Mouse (Mus musculus) thymus, adult 2 months (tissue): Measurements from ENCODE around the gene Ltb4r1. TPM values are rescaled to one million over a fixed set of nuclear protein-coding genes. Genes with fewer than 3 reads are reported as not detected.

Source experiments
- DNase-seq: peaks from one replicate; pipeline ENCODE4 v3.0.0; 2021
- H3K27ac ChIP-seq: fragments of 200-500 bp; 2 replicates; pipeline ENCODE4 v1.5.1; 2012; ENCODE audit warnings: low read length, control low read depth; ENCODE audit not compliant: control insufficient read depth, insufficient read depth
- H3K27me3 ChIP-seq: fragments of 200-500 bp; 2 replicates; pipeline ENCODE4 v1.6.1; 2012; ENCODE audit warnings: mild to moderate bottlenecking, low read length, moderate library complexity, mixed read lengths; ENCODE audit not compliant: control insufficient read depth, insufficient read depth
- H3K36me3 ChIP-seq: fragments of 200-500 bp; 2 replicates; pipeline ENCODE4 v1.6.1; 2012; ENCODE audit warnings: mild to moderate bottlenecking, low read length, moderate library complexity; ENCODE audit not compliant: control insufficient read depth, insufficient read depth
- H3K4me1 ChIP-seq: fragments of 200-500 bp; replicated peaks from 2 replicates; pipeline ENCODE4 v1.6.1; 2012; ENCODE audit warnings: low read length; ENCODE audit not compliant: control insufficient read depth, insufficient read depth
- H3K4me3 ChIP-seq: fragments of 200-500 bp; 2 replicates; pipeline ENCODE4 v1.5.1; 2012; ENCODE audit warnings: mild to moderate bottlenecking, low read length, control low read depth, moderate library complexity; ENCODE audit not compliant: control insufficient read depth, insufficient read depth
- CTCF ChIP-seq: fragments of 200-500 bp; IDR thresholded peaks from 2 replicates; pipeline ENCODE4 v1.5.1; 2012; ENCODE audit warnings: mild to moderate bottlenecking, control low read depth, low read length, moderate library complexity, borderline replicate concordance; ENCODE audit not compliant: control insufficient read depth, poor library complexity, insufficient read depth; ENCODE audit errors: extremely low read depth
- POLR2A ChIP-seq: fragments of 200-500 bp; IDR thresholded peaks from 2 replicates; pipeline ENCODE4 v1.6.1; 2012; ENCODE audit warnings: mild to moderate bottlenecking, low read length, control low read depth, moderate library complexity; ENCODE audit not compliant: control insufficient read depth, poor library complexity, insufficient read depth; ENCODE audit errors: extremely low read depth
- WGBS: fragments of 180-500 bp; shearing (Covaris S2); methylation state at CpG from one replicate; pipeline ENCODE4 v1.1.7; 2018; 5-methylcytosine and 5-hydroxymethylcytosine counted together
- polyA plus RNA-seq: library from polyadenylated mRNA; depleted of rRNA; stranded (reverse); fragments of >200 nt; gene quantifications from 2 replicates; pipeline ENCODE4 v1.2.3, GENCODE M21; 2012; rRNA removed

Gene Ltb4r1
- polyA plus RNA-seq, 1 experiment: 2.6 TPM

- WGBS: 75% methylated on average over 15 of the region's 15 CpGs
- TF ChIP-seq CTCF (no peak), POLR2A (no peak)
- H3K4me1 ChIP-seq: no peaks in the 10 kb centered on the region
- no peak overlapping the region for H3K27ac ChIP-seq
- H3K36me3 ChIP-seq: no peaks in the 10 kb centered on the region
- no peak overlapping the region for H3K4me3 ChIP-seq
- H3K27me3 ChIP-seq: no peaks in the 10 kb centered on the region
- no peak for DNase-seq
Observed at GRCm38 (mm10) chr14:55795380-55796163, 29.8 kb downstream of the Ltb4r1 start.

GRCm38 (mm10) chr14:55814885-55815284, 49.1 kb downstream of the Ltb4r1 start:
- peak; percentile 29 for DNase-seq
- Histone ChIP-seq H3K27me3 (no peaks in the 10 kb centered on the region; the same call in 1 of the 2 replicates), H3K4me3 (no peak overlapping the region), H3K27ac (no peak overlapping the region), H3K36me3 (no peaks in the 10 kb centered on the region), H3K4me1 (no peaks in the 10 kb centered on the region)
- no peak for TF ChIP-seq CTCF
- TF ChIP-seq POLR2A: no peak
- WGBS: 24% methylated on average over 16 of the region's 16 CpGs

GRCm38 (mm10) chr14:55815310-55815751, 49.6 kb downstream of the Ltb4r1 start:
- no peaks in the 10 kb centered on the region for H3K4me1 ChIP-seq
- no peak overlapping the region for H3K27ac ChIP-seq
- no peak overlapping the region for H3K4me3 ChIP-seq
- TF ChIP-seq POLR2A (no peak), CTCF (no peak)
- DNase-seq: no peak
- H3K36me3 ChIP-seq: no peaks in the 10 kb centered on the region
- H3K27me3 ChIP-seq: no peaks in the 10 kb centered on the region; the same call in 1 of the 2 replicates
- 33% methylated on average over 17 of the region's 17 CpGs for WGBS

Other genes with a start within 250 kb of the Ltb4r1 start
- gene Nrl, start 241.0 kb upstream of the Ltb4r1 start, polyA plus RNA-seq: 0.50 and 0.70 TPM in 2 replicates
- 13.2 and 13.3 TPM in 2 replicates for gene Pck2, start 225.7 kb upstream of the Ltb4r1 start, polyA plus RNA-seq
- gene Dcaf11, start 206.0 kb upstream of the Ltb4r1 start, polyA plus RNA-seq: 76.8 and 77.7 TPM in 2 replicates
- gene A730061H03Rik, start 205.6 kb upstream of the Ltb4r1 start, polyA plus RNA-seq: 8.2 and 8.3 TPM in 2 replicates
- gene Fitm1, start 190.3 kb upstream of the Ltb4r1 start, polyA plus RNA-seq: 1.7 and 20.2 TPM in 2 replicates
- gene Psme1, start 187.8 kb upstream of the Ltb4r1 start, polyA plus RNA-seq: 129 and 136 TPM in 2 replicates
- 7.4 and 13.4 TPM in 2 replicates for gene Emc9, start 180.7 kb upstream of the Ltb4r1 start, polyA plus RNA-seq
- 98.7 and 104 TPM in 2 replicates for gene Psme2, start 174.8 kb upstream of the Ltb4r1 start, polyA plus RNA-seq
- gene Rnf31, start 174.3 kb upstream of the Ltb4r1 start, polyA plus RNA-seq: 84.0 and 89.3 TPM in 2 replicates
- gene Irf9, start 162.4 kb upstream of the Ltb4r1 start, polyA plus RNA-seq: 135 and 162 TPM in 2 replicates
- 2.9 and 3.7 TPM in 2 replicates for gene Rec8, start 147.9 kb upstream of the Ltb4r1 start, polyA plus RNA-seq
- gene Ipo4, start 130.0 kb upstream of the Ltb4r1 start, polyA plus RNA-seq: 68.1 and 71.6 TPM in 2 replicates
- 10.2 and 10.9 TPM in 2 replicates for gene Gm49378, start 128.1 kb upstream of the Ltb4r1 start, polyA plus RNA-seq
- gene Tm9sf1, start 122.2 kb upstream of the Ltb4r1 start, polyA plus RNA-seq: 98.1 and 102 TPM in 2 replicates
- 2.2 and 2.6 TPM in 2 replicates for gene Tssk4, start 115.8 kb upstream of the Ltb4r1 start, polyA plus RNA-seq
- gene Mdp1, start 105.5 kb upstream of the Ltb4r1 start, polyA plus RNA-seq: 34.7 and 45.8 TPM in 2 replicates
- 27.8 and 40.9 TPM in 2 replicates for gene Gmpr2, start 94.0 kb upstream of the Ltb4r1 start, polyA plus RNA-seq
- 292 and 416 TPM in 2 replicates for gene Nedd8, start 93.8 kb upstream of the Ltb4r1 start, polyA plus RNA-seq
- 51.5 and 51.9 TPM in 2 replicates for gene Tinf2, start 84.1 kb upstream of the Ltb4r1 start, polyA plus RNA-seq
- gene Tgm1, start 52.0 kb upstream of the Ltb4r1 start, polyA plus RNA-seq: 7.2 and 8.2 TPM in 2 replicates
- 80.5 and 84.9 TPM in 2 replicates for gene Rabggta, start 43.7 kb upstream of the Ltb4r1 start, polyA plus RNA-seq
- gene Dhrs1, start 20.3 kb upstream of the Ltb4r1 start, polyA plus RNA-seq: 78.9 and 93.5 TPM in 2 replicates
- 41.5 and 43.6 TPM in 2 replicates for gene Nop9, start 20.3 kb upstream of the Ltb4r1 start, polyA plus RNA-seq
- gene Cideb, start 7.5 kb upstream of the Ltb4r1 start, polyA plus RNA-seq: 1.8 and 2.7 TPM in 2 replicates
- 1.7 and 1.8 TPM in 2 replicates for gene Ltb4r2, start 4.5 kb upstream of the Ltb4r1 start, polyA plus RNA-seq
- 7.4 and 11.2 TPM in 2 replicates for gene Adcy4, start 18.1 kb downstream of the Ltb4r1 start, polyA plus RNA-seq
- gene Ripk3, start 22.9 kb downstream of the Ltb4r1 start, polyA plus RNA-seq: 66.8 and 84.4 TPM in 2 replicates
- 2.3 and 2.7 TPM in 2 replicates for gene Nfatc4, start 57.2 kb downstream of the Ltb4r1 start, polyA plus RNA-seq
- 2.0 and 2.1 TPM in 2 replicates for gene Nynrin, start 88.0 kb downstream of the Ltb4r1 start, polyA plus RNA-seq
- gene Cbln3, start 118.4 kb downstream of the Ltb4r1 start, polyA plus RNA-seq: 0.04 and 0.09 TPM in 2 replicates
- gene Khnyn, start 119.0 kb downstream of the Ltb4r1 start, polyA plus RNA-seq: 33.7 and 35.5 TPM in 2 replicates
- 50.2 and 54.8 TPM in 2 replicates for gene Sdr39u1, start 134.3 kb downstream of the Ltb4r1 start, polyA plus RNA-seq
- 1.7 and 2.0 TPM in 2 replicates for gene Cma1, start 178.7 kb downstream of the Ltb4r1 start, polyA plus RNA-seq
- gene Cma2, start 185.0 kb downstream of the Ltb4r1 start, polyA plus RNA-seq: 0.28 TPM in 1 of 2 replicates, not detected in the other